Mouse (Mus musculus) WW6 (cell line): ENCODE measurements around the gene Uggt2.
A peak's percentile ranks its signal among the peaks of the same experiment; 100 is the strongest.
"Not testable (repeated sequence)": the region's sequence is repeated elsewhere in the genome, so short reads cannot be mapped to it uniquely, and the experiment has no call there.

Source experiments
- DNase-seq: peaks from one replicate; pipeline ENCODE4 v3.0.0-alpha.2; 2013; ENCODE audit warnings: low read depth, low spot score

Gene Uggt2

DNA sequence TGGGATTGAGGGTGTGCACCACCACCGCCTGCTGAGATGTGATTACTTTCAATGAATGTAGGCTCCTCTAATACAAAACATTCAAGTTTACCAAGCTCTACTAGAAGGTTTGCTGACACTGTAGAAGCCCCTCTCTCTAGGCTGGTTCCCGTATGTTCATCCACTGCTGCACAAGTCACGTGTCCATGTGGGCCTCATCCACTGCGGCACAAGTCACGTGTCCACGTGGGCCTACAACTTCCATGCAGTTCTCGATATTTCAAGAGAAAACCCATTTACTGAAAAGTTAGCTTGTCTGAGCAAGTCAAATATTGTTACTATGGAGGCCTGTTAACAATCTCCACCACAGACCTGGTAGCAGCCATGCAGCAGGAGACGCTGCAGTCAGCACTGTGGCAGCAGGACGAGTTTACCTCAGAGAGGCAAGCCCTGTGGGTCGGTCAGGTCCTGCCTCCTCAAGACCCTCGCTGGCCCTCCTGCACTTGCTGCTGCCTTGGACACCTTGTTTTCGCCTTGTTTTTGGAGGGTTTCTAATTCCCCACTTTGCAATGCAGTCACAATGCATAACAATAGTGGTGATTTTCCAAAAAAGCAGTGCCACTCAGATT lies 62.0 kb downstream of the Uggt2 start:
- no peak for DNase-seq

DNA sequence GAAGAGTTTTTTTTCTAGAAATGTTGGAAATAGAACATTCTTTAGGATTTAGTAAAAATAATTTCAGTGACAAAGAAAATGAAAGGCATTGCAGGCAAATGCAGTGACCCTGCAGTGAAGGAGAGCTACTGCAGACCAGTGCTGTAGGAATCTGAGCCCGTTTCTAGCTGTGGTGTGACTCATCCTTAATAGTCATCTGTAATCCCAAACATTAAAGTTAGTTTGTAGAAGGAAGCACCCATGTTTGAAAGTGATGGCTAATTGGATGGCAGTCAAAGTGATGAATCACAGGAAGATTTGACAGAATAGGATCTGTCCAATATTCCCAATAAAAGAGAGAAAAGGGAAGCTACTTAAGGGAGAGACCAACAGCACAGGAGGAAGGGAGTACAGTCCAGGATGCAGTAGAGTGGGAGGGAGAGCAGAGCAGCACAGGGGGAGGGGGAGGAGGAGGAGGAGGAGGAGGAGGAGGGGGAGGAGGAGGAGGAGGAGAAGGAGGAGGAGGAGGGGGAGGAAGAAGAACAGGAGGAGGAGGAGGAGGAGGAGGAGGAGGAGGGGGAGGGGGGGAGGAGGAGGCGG lies 71.5 kb downstream of the Uggt2 start:
- DNase-seq, result no peak

DNA sequence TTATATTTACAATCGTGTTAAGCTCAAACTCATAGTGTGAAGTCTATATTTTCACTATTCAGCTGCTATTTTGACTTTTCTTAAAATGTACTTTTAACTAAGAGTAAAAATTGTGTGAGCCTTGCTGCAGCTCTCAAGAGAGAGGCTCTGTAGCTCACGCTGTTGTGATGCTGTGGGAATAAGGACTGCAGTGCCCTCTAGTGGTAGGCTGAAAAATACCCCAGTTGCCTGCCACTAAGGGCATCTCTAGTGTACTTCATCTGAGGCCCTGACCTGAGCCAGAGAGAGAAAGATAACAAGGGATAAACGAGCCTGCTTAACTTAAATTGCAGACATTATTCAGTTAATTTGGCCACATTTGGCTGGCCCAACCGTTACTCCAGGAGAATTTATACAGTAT lies 72.1 kb downstream of the Uggt2 start:
- no peak for DNase-seq

DNA sequence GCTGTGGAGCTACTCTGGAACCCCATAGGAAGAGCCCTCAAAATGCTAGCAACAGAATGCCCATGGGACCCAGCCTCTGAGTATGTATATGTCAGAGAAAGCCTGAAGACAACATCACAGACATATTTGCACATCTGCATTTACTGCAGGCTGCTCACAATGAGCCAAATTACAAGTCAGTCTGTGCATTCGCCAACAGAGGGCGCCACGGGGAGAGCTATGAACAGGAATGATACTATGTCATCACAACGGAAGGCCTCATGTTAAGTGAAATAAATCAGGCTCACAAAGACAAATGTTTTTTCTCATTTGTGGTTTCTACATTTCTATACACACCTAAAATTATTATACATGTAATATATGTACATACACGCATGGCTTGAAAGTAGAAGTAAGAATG lies 73.3 kb downstream of the Uggt2 start:
- DNase-seq, result no peak

DNA sequence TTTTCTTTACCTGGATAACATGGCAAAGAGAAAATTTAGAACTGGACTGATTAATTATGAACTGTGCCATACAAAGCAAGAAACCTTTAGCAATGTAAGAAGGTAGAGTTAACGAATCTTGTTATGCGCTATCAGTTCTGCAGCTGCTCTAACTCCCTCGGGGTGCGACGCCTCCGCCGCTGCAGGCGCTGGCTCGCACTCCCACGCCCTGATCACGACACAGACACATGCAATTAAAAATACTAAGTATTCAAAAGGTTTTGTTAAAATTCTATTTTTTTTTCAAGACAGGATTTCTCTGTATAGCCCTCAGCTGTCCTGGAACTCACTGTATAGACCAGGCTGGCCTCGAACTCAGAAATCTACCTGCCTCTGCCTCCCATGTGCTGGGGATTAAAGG lies 85.7 kb downstream of the Uggt2 start:
- DNase-seq, result no peak

DNA sequence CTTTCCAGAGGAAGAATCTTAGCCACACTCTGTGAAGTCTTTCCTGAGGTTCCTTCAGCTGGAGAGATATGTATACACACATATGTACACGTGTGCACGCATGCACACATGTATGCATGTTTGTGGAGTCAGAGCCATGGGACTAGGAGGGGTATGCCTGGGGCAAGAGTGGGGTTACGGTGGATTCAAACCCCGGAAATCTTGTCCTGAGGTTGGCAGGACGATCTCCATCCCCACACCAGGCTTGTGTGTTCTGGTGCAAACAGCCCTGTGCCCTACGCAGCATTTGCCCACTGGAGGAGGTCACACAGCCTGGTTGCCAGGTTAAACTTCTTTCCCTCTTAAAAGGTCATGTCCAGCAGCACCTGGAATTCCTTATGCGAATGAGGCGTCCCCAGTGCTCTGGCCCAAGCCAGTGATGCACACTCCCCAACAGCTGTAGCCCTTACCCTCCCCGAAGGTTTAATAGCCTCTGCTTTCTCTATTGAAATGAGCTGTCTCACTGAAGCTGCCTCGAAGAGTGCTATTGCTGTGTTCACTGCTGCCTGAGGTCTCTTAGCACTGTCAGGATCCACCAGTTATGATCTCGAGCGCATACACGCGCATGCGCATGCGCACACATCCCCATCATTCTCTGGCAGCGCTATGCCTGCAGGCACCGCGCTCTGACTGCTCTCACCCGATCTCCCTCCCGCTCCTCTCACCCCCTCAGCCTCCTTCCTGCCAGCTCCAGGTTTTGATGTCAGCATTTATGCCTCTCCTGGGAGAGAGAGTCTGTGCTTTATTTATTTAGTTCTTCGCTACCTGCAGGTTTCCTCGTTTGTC lies 86.4 kb downstream of the Uggt2 start:
- no peak for DNase-seq

DNA sequence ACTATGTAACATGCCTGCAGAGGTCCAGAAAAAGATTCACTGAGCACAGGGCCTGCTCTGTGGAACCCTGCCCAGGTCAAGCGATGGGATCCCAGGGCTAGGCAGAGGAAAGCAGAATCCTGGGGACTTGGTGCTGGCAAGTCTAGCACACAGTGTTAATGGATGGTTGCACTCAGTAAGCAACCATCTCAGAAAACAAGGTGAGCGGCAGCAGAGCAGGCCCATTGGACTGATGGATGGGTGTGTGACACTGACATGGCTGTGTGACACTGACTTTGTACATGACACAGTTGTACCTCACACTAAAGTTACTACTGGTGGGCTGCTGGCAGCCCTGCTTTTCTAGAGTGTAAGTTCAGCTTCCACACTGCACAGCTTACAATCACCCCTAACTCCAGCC lies 89.7 kb downstream of the Uggt2 start:
- DNase-seq, result no peak

DNA sequence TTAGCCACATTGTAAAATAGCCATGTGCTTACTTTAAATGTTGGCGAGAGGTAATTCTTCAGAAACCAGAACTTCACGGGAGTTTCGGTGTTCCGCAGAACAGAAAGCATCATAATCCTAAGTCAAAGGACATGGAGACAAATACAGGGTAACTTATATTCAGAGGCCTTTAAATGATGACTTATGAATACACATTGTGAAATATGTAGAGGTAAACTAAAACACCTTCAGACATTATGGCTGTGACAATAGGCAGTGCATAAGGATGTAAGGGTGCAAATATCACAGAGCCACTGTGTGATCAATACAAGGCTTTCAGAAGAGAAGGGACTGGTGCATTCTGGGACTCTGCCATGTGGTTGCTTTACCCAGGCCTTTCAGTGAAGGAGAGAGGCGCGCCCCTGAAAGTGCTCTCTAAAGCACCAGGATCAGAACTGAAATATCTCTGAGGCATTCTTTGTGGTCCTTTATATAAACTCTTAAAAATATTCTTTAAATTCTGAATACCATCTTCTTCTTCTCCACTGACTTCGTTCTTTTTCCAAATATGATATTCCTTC lies 91.1 kb downstream of the Uggt2 start:
- no peak for DNase-seq

DNA sequence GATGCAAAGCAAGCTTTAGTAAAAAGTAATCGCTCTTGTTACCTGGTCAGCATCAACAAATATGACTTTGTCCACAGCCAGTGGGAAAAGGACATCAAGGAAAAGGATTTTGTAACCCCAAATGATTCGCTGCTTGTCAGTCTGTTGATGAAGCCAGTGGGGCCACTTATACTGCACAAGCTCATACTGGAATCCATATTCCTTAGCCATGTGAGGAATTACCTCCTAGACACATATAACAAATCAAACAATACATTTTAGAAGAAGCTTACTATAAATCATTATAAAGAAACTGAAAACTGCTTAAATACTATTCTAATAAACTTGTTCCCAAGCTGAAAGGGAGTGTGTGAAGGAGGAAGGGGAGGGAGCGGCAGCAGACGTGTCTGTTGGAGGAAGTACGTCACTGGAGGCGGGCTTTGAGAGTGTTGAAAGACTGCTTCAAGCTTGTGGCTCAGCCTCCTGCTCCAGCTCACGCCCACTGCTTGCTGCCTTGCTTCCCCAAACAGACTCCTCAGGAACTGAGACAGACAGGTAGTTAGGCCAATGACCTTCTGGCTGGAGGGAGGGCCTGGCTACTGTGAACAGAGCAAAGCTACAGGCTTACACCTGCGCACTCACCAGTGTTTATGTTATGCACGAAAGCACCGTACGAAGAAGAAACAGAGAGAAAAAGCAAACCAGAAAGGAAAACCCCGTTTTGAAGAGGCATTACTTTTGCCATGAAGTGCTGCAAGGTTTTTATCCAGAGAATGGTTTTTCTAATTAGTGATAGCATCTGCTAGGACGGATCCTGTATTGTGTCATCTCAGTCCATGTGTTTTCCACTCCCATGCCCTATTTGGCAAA lies 91.9 kb downstream of the Uggt2 start:
- DNase-seq, result peak; percentile 95

- DNase-seq, result no peak
Measured at GRCm38 (mm10) chr14:119006441-119007102, 92.7 kb downstream of the Uggt2 start.

- DNase-seq, result no peak
Measured at GRCm38 (mm10) chr14:119005834-119006233, 93.4 kb downstream of the Uggt2 start.

DNA sequence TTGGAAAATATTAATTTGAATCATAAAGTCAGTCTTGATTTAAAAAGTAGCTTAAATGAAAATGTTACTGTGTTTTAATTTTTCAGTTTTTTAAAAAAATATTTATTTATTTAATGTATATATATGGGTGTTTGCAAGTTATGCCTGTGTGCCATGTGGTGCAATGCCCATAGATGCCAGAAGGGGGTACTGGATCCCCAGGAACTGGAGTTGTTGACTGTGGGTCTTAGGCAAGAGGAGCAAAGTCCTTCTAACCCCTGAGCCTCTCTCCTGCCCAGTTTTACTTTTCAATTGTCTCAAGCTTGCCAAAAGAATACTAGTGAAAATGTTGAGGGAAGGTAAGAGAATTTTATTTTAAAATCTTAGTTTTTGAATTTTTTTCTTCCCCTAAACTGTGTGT lies 95.9 kb downstream of the Uggt2 start:
- DNase-seq, result no peak

DNA sequence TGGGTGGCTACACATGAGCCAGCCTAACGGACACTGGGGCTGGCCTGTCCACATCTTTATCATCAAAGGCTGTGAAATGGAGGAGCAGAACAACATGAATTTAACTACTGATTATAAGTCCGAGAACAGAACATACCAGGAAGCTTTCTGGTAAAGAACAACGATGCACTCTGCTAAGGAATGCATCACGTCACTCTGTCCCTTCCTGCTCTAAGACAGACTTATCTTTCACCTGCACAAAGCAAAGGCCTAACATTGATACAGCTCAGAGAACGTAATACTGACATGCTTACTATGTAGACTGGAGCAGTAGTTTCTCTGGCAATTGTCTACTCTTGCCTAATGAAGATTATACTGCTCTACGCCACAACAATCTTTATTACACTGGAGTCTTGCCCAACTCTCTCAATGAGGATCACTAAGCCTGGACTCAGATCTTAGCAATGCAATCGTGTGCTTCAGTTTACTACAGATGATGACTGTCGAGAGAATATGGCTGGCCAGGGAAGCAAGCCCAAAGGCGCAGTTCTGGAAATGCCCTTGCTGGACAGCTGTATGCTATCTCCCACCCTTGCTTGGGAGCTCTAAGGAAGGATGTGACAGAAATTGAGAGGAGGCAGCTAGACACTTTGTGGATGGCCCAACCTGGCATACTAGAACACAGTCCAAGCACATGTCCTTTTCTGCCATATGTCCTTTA lies 103.9 kb downstream of the Uggt2 start:
- DNase-seq, result no peak

DNA sequence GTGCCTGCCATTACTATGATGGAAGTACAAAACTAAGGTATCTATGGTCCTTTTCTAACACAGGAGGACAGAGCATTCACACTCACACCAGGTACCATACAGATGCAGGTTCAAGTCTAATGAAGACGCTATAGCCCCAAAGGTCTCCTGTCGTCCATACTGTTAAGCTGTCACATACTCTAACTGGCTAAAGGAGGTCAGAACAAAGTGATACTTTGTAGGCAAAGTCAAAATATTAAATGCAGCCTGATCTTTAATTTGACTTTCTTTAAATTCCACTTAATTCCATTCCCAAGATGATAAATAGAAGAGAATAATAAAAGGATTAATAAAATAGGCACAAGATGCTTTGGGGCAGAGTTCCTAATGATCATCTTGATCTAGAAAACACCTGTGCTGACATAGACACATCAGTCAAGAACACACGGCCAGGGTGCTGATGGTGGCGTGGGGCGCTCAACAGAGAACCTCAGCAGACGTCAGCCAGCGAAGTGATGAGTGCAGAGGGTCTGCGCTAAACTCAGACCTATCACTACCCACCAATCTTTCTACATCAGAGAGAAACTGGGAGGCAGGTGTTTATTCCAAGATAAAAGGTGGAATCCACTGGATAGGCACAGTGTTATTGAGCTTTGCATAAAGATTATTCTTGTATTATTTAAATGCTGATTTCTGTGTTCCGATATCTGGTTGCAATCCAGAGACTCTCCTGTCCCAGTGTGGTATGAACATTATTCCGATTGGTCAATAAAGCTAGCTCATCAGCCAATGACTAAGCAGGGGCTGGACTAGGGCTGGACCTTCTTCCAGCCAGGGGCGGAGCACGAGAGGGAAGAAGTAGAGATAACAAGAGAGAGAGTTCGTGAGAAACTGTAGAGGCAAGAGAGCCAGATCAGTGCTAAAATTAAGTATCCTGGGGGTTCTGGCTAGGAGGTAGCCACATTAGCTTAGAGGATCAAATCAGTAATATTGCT lies 111.4 kb downstream of the Uggt2 start:
- no peak for DNase-seq

DNA sequence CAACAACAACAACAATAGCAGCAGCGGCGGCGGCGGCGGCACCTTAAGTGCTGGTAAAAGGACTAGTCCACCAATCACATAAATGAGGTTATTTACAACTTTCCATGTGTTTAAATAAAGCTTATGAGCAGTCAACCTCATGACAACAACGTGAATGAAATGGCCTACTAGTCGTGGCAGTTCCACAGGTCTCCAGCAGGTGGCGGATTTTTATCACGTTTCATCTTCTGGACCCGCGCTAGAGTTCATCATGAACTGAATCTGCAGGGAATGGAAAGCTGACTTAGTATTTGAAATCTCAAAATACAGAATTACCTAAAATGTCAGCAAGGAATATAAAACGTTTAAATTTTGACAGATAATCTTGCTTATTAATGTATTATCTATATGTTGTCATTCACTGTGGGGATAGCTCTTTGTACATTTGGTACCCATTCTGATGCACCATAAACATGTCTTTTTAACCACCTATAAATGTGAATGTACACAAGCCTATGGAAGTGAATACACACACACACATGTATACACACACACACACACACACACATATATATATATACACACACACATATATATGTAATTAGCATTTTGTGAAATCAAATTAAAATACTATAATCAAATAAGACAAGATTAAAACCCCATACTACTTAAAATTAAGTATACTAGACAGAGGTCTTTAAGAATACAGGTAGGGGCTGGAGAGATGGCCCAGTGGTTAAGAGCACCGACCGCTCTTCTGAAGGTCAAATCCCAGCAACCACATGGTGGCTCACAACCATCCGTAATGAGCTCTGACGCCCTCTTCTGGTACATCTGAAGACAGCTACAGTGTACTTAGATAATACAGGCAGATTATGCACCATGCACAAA lies 112.3 kb downstream of the Uggt2 start:
- no peak for DNase-seq

GRCm38 (mm10) chr14:118984161-118984560 lies 115.1 kb downstream of the Uggt2 start:
- no peak for DNase-seq

DNA sequence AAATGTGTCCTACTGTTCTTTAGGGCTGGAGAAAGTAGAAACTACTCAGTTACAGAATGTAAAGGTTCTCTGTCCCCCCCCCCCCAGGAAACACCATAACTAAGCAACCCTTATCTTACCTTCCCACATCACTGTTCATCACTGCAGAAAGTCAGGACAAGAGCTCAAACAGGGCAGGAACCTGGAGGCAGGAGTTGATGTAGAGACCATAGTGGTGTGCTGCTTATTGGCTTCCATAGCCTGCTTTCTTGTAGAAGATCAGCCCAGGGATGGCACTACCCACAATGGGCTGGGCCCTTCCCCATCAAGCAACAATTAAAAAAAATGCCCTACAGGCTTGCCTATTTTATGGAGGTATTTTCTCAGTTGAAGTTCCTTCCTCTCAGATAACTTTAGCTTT lies 115.8 kb downstream of the Uggt2 start:
- no peak for DNase-seq

- not testable (repeated sequence) for DNase-seq
Measured at GRCm38 (mm10) chr14:118982429-118983045, 116.7 kb downstream of the Uggt2 start.
